Mouse (Mus musculus) bone marrow, adult 2 months (tissue): Measurements from ENCODE around the gene Olfr70.

ENCODE experiments used
- CTCF ChIP-seq: fragments of 200-500 bp; IDR thresholded peaks from 2 replicates; pipeline ENCODE4 v1.5.1; 2011; ENCODE audit warnings: low read length, control low read depth; ENCODE audit not compliant: control insufficient read depth, insufficient read depth
- POLR2A ChIP-seq: fragments of 200-500 bp; IDR thresholded peaks from 2 replicates; pipeline ENCODE4 v1.6.1; 2011; ENCODE audit warnings: low read depth, mild to moderate bottlenecking, control low read depth, low read length, borderline replicate concordance; ENCODE audit not compliant: control insufficient read depth

DNA sequence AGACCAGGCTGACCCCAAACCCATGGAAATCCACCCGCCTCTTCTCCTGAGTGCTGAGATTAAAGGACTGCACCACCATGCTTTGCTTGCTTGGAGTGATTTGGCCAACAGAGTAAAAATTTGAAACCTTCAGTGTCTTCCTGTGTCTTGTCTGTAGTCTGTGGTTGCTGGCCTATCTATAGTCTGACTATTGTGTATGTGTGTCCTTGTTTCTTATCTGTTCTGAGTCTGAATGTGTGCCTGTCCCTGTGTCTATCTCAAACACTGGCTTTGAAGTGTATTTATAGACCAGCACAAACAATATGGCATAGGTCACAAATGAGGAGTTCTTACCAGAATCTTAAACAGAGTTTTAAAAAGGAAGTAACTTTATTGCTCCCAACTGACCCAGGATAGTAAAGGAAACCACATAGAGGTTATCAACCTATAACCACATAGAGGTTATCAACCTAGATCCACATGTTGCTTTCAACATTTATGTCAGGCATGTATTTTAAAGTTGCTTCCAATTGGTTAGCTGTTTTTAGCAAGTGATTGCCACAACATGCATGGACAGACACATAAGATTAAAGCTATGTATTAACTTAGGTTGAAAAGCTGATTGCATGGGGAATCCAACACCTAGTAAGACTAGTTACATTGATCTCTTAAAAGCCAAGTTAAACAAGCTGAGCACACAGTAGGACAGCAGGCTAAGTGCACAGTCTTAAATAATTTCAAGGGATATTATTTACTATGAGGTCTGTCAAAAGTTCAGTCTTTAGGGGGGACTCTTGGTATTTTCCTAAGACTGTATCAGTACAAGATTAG lies 6.0 kb downstream of the Olfr70 start:
- TF ChIP-seq POLR2A (no peak), CTCF (no peak)
